Mouse (Mus musculus) E14TG2a.4 (cell line): ENCODE results near the gene Dpp10.

Experiments
- H3K27me3 ChIP-seq: 2 replicates; pipeline ENCODE4 v1.6.1; 2014; ENCODE audit warnings: low read length, control low read depth; ENCODE audit not compliant: insufficient read depth
- H3K36me3 ChIP-seq: 2 replicates; pipeline ENCODE4 v1.6.1; 2014; ENCODE audit warnings: low read length, control low read depth; ENCODE audit not compliant: insufficient read depth
- H3K4me1 ChIP-seq: replicated peaks from 2 replicates; pipeline ENCODE4 v1.6.1; 2014; ENCODE audit warnings: low read depth, low read length, control low read depth
- H3K4me3 ChIP-seq: replicated peaks from 2 replicates; pipeline ENCODE4 v1.5.1; 2014; ENCODE audit warnings: mild to moderate bottlenecking, low read length
- H3K9me3 ChIP-seq: 2 replicates; pipeline ENCODE4 v1.6.1; 2014; ENCODE audit warnings: low read length, control low read depth
- CTCF ChIP-seq: conservative IDR thresholded peaks from 2 replicates; pipeline ENCODE4 v1.5.1; 2014; ENCODE audit warnings: low read length
- NANOG ChIP-seq: IDR thresholded peaks from 2 replicates; pipeline ENCODE4 v1.6.1; 2014; ENCODE audit warnings: borderline replicate concordance, low read length, mixed read lengths
- POU5F1 ChIP-seq: IDR thresholded peaks from 2 replicates; pipeline ENCODE4 v1.6.1; 2014; ENCODE audit warnings: low read length, borderline replicate concordance

The Dpp10 gene

GRCm38 (mm10) chr1:124044925-124045640, at the start of gene Dpp10:
Gene Dpp10 (minus strand): TSS chr1:124045559.
- Histone ChIP-seq H3K27me3 (peaks cover 46% of the 10 kb centered on the region), H3K4me1 (peaks cover 8% of the 10 kb centered on the region), H3K36me3 (no peaks in the 10 kb centered on the region), H3K9me3 (no peaks in the 10 kb centered on the region), H3K4me3 (peak within 1 kb of the TSS; percentile 79)
- TF ChIP-seq CTCF = no peak
- no peak for TF ChIP-seq POU5F1
- TF ChIP-seq NANOG = no peak

GRCm38 (mm10) chr1:124048544-124048943, 3.2 kb upstream of the Dpp10 start:
- Histone ChIP-seq H3K4me1 (peaks cover 8% of the 10 kb centered on the region), H3K4me3 (no peak overlapping the region), H3K27me3 (peaks cover 39% of the 10 kb centered on the region), H3K9me3 (no peaks in the 10 kb centered on the region), H3K36me3 (no peaks in the 10 kb centered on the region)
- TF ChIP-seq CTCF = no peak
- no peak for TF ChIP-seq POU5F1
- TF ChIP-seq NANOG = no peak

GRCm38 (mm10) chr1:124045761-124046300, 472 bp upstream of the Dpp10 start:
- H3K36me3 ChIP-seq = no peaks in the 10 kb centered on the region
- H3K4me1 ChIP-seq = peaks cover 8% of the 10 kb centered on the region
- peaks cover 46% of the 10 kb centered on the region for H3K27me3 ChIP-seq
- TF ChIP-seq CTCF (no peak), POU5F1 (no peak), NANOG (no peak)
- H3K4me3 ChIP-seq = peak overlapping the region; percentile 79
- no peaks in the 10 kb centered on the region for H3K9me3 ChIP-seq

GRCm38 (mm10) chr1:124044161-124044560, 1.2 kb downstream of the Dpp10 start:
- Histone ChIP-seq H3K36me3 (no peaks in the 10 kb centered on the region), H3K4me1 (peaks cover 8% of the 10 kb centered on the region)
- TF ChIP-seq NANOG = no peak
- no peak for TF ChIP-seq CTCF
- no peak for TF ChIP-seq POU5F1

GRCm38 (mm10) chr1:124043421-124043820, 1.9 kb downstream of the Dpp10 start:
- TF ChIP-seq POU5F1 (no peak), CTCF (no peak), NANOG (no peak)
- H3K4me1 ChIP-seq = peaks cover 8% of the 10 kb centered on the region
- H3K27me3 ChIP-seq = peaks cover 44% of the 10 kb centered on the region
- H3K36me3 ChIP-seq = no peaks in the 10 kb centered on the region
- H3K9me3 ChIP-seq = no peaks in the 10 kb centered on the region
- H3K4me3 ChIP-seq = no peak overlapping the region

More at GRCm38 (mm10) chr1:124044161-124044560, 1.2 kb downstream of the Dpp10 start:
- peaks cover 46% of the 10 kb centered on the region for H3K27me3 ChIP-seq
- H3K4me3 ChIP-seq = no peak overlapping the region
- H3K9me3 ChIP-seq = no peaks in the 10 kb centered on the region

- H3K9me3 ChIP-seq = no peaks in the 10 kb centered on the region
- no peaks in the 10 kb centered on the region for H3K36me3 ChIP-seq
- TF ChIP-seq CTCF = peak; percentile 20; the same call in 1 of the 2 replicates
- TF ChIP-seq POU5F1 = no peak
- no peak for TF ChIP-seq NANOG
- no peak overlapping the region for H3K4me3 ChIP-seq
- peaks cover 35% of the 10 kb centered on the region for H3K27me3 ChIP-seq
- peaks cover 8% of the 10 kb centered on the region for H3K4me1 ChIP-seq
Observed at GRCm38 (mm10) chr1:124041559-124041958, 3.8 kb downstream of the Dpp10 start.

GRCm38 (mm10) chr1:124035306-124035990, 9.9 kb downstream of the Dpp10 start:
- no peaks in the 10 kb centered on the region for H3K4me1 ChIP-seq
- H3K9me3 ChIP-seq = no peaks in the 10 kb centered on the region
- no peaks in the 10 kb centered on the region for H3K27me3 ChIP-seq
- no peaks in the 10 kb centered on the region for H3K36me3 ChIP-seq
- TF ChIP-seq POU5F1 (no peak), CTCF (no peak), NANOG (no peak)
- no peak overlapping the region for H3K4me3 ChIP-seq

- TF ChIP-seq CTCF (no peak), NANOG (no peak), POU5F1 (no peak)
Observed at GRCm38 (mm10) chr1:124032677-124033076, 12.7 kb downstream of the Dpp10 start.

More at GRCm38 (mm10) chr1:124032677-124033076, 12.7 kb downstream of the Dpp10 start:
- Histone ChIP-seq H3K36me3 (no peaks in the 10 kb centered on the region), H3K4me1 (no peaks in the 10 kb centered on the region), H3K9me3 (no peaks in the 10 kb centered on the region), H3K4me3 (no peak overlapping the region), H3K27me3 (no peaks in the 10 kb centered on the region)
